Mouse (Mus musculus) CD4-positive, CD25-positive, alpha-beta regulatory T cell, adult 4 months (primary cell): ENCODE measurements around the gene Castor2. TPM values are rescaled to one million over a fixed set of nuclear protein-coding genes. Genes with fewer than 3 reads are reported as not detected.

Experiments
- ATAC-seq: one replicate; pipeline ENCODE4 v1.8.0; 2017
- polyA plus RNA-seq, 2 experiments: library from polyadenylated mRNA; unstranded; fragments of 100-300 nt; shearing (Covaris generic); gene quantifications; one replicate each; pipeline ENCODE4 v1.2.1; 2017

Gene Castor2
- polyA plus RNA-seq: 1 to 10 TPM; 5.5 to 6.9 TPM

DNA sequence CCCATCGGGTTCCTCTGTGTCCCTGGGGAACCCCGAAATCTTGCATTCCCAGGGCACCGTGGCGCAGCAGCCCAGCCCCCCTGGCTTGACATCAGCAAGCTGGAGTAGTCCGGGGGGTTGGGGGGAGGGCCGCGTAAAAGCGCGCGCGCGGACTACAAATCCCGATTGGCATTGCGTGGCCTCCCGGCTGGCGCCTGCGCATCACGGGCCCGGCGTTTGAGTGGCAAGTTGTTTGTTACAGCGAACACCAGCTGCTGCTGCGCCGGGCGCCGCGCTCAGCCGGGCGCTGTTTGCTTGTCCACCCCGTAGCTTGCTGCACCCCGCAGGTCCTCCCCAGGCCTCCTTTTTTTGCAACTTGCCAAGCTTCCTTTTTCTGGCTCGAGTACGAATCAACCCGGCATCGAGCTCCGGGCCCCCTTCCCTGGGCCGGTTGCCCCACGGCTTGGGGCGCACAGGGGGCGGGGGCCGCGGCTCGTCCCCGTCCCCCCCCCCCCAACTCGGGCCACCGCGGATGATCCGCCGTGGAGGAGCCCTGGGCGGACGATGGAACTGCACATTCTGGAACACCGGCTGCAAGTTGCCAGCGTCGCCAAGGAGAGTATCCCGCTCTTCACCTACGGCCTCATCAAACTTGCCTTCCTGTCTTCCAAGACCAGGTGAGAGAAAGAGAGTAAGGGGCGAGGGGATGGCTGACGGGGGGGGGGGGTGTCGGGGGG, at the start of gene Castor2:
Castor2 (plus strand) TSS at position 216 of the 716 bp plus-strand sequence.
- ATAC-seq: peak; percentile 97

- ATAC-seq: no peak
These were observed 48.8 kb upstream of the Castor2 start for GRCm38 (mm10) chr5:134050711-134051110.

DNA sequence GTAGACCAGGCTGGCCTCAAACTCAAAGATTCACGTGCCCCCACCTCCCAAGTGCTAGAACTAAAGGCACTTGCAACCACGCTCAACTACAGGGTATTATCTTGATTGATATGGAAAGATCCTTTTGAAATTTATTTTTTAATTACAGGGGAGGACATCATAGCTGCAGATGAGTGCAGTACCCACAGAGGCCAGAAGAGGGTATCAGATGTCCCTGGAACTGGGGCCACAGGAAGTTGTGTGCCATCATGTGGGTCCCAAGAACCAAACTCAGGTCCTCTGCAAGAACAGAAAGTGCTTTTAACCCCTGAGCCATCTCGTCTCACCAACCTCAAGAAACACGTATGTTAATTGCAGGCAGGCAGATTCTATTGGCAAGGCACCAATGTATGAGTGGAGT, 46.9 kb upstream of the Castor2 start:
- no peak for ATAC-seq

GRCm38 (mm10) chr5:134054496-134054895, 45.0 kb upstream of the Castor2 start:
- no peak for ATAC-seq

- ATAC-seq: no peak
These were observed 40.6 kb upstream of the Castor2 start for GRCm38 (mm10) chr5:134058793-134059352.

GRCm38 (mm10) chr5:134063362-134064064, 36.0 kb upstream of the Castor2 start:
- no peak for ATAC-seq

- no peak for ATAC-seq
These were observed 33.2 kb upstream of the Castor2 start for GRCm38 (mm10) chr5:134066261-134066660.

DNA sequence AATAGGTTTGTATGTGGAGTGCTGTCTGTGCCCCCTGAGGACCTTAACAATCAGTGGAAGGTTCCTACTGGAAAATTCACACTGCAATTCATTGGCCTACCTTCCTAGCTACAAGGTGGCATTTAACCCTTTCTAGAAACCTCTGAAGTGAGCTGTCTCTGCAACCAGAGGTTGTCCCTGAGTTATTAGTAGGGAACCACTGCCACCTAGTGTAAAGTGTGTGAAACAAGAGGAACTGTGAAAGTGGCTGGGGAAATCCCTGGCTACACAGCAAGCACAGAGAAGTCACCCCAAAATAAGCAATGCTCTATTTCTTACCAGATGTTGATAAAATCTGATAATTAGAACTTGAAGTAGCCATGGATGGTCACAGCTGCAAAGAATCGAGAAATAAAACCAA, 31.6 kb upstream of the Castor2 start:
- ATAC-seq: no peak

DNA sequence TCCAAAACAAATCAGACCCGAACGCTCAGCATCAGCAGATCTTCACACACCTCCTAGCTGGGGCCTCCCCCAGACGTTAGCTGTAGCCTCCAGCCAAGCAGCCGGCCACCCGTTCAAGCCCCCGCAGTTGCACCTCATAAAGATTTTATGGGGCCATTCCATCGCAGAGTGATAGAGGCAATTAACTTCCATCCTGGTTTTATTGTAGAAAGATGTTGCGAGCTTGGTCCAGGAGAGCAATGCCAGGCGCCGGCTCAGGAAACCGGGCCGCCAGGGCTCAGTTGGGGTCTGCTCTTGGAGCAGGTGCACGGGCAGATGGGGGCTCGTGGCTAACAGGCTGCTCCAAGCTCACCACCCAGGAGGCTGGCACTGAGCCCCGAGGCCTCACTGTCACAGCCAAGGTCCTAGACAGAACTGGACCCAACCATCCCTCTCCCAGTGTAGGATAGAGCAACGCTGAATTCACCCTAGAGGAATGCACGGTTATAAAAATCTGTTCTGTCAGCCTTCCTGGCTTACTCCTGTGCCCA, 25.9 kb upstream of the Castor2 start:
- ATAC-seq: no peak

- ATAC-seq: no peak
These were observed 25.1 kb upstream of the Castor2 start for GRCm38 (mm10) chr5:134074368-134074767.

DNA sequence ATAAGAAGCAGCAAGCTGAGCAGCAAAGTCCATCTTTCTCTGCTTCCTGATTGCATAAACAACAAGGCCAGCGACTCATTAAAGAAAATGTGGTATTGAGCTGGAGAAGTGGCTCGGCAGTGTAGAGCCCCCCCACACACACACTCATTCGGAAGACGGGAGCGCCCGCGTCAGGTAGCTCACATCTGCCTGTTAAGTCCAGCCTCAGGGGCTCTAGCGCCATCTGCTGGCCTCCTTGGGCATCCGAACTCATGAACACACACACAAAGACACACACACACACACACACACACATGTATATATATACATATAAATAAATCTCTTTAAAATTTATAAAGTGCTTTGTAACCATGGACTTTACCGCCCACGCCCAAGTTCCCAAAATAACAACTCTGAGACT, 23.3 kb upstream of the Castor2 start:
- ATAC-seq: no peak

GRCm38 (mm10) chr5:134080685-134081548, 18.6 kb upstream of the Castor2 start:
- ATAC-seq: no peak

- no peak for ATAC-seq
These were observed 14.3 kb upstream of the Castor2 start for GRCm38 (mm10) chr5:134085227-134085626.

DNA sequence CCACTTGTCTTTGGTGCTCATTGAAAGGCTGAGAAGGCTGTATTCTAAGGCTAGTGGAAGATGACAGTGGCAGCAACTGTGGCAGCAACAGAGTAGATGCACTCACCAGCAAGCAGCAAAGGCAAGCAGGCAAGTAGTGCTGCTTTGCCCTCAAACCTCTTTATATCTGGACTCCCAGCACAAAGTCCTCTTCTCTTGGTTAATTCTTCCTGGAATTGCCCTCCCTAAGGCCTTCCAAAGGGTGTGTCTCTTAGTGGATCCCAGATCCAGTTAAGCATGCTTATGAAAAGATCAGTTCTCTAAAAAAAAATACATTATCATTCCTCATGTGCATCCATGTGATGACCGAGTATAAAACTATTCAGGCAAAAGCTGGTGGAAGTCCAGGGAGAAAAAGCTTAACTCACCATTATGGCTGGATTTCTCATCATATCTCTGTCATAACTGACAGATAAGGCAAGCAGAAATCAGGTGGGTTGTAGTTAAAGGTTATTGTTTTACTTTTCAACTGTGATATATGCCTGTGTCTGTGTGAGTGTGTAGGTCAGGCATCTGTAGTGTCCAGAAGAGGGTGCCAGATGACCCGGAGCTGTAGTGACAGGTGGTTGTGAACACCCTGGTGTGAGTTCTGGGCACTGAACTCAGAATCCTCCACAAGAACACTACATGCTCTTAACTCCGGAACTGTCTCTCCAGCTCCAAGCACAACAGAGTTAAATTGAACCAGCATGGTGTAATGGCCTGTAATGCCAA, 13.4 kb upstream of the Castor2 start:
- no peak for ATAC-seq

GRCm38 (mm10) chr5:134087211-134087610, 12.3 kb upstream of the Castor2 start:
- ATAC-seq: no peak

DNA sequence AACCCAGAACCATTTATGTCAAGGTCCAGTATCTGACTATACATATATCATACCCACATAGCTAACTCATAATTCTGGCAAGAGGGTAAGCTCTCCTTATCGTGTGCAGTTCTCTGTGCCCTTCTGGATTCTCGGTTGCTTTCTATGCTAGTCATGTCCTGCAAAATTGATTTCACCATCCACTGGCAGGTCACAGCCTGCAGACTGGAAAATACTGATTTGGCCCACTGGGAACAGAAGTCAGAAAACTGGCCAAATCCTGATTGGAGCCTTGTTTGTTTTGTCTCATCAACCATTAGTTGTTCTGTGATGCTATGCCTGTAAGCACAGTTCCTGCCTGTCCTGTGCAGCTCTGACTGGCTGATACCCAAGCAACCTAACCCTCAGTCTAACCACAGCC, 3.7 kb upstream of the Castor2 start:
- ATAC-seq: no peak

DNA sequence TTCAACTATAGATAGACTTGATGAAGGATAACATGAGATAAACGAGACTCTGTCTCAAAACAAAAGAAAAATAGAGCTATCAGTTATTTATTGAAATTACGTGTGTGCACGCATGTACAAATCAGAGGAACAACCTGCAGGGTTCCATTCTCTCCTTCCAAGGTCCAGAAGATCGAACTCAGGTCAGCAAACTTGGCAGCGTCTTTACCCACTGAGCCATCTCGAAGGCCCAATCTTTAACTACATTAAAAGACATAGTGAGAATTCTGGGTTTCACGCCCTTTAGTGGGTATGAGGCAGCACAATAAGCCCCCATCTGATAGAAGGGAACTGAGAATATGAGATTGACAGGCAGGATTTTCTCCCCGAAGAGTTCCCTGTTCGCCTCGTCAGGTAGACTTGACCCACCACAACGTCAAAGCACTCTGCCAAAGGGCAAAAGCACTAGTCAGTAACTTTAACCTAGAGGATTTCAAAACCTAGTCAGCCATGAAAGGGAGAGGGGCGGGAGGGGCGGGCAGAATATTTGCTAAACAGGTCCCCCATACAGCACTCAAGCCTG, 1.1 kb upstream of the Castor2 start:
- ATAC-seq: no peak

- ATAC-seq: no peak
These were observed 535 bp upstream of the Castor2 start for GRCm38 (mm10) chr5:134098976-134099375.

DNA sequence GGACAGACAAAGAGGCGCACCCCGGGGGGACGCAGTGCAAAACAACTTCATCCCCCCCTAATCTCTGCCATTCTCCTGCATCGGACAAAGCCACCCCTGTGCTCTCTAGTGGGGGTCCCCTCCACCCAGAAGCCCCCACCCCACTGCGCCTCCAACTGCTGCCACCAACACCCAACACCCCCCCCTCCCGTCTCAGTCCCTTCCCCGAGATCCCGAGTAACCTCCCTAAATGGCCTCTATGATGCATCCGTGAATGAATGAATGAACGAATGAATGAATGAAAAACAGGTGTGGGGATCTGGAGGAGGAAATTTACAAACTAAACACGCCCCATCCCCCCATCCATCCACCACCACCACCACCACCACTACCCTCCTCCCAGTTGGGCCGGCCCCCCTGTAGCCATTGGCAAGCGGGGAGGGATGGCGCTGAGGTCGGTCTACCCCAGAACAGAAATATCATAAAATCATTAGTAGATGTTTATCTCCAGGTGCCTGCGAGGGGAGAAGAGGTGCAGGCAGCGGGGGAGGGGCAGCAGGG, 791 bp downstream of the Castor2 start:
- no peak for ATAC-seq

- no peak for ATAC-seq
These were observed 1.8 kb downstream of the Castor2 start for GRCm38 (mm10) chr5:134101322-134101721.

GRCm38 (mm10) chr5:134101883-134102282, 2.4 kb downstream of the Castor2 start:
- no peak for ATAC-seq
